Mouse (Mus musculus) liver, embryonic 16.5 days (tissue): ENCODE data around the gene Sdhaf2. TPM values are rescaled to one million over a fixed set of nuclear protein-coding genes. Genes with fewer than 3 reads are reported as not detected.
"Not testable (repeated sequence)": the region's sequence is repeated elsewhere in the genome, so short reads cannot be mapped to it uniquely, and the experiment has no call there.

ENCODE experiments used
- ATAC-seq: fragments of 200-750 bp; cut with Nextera tagmentation; 2 replicates; pipeline ENCODE4 v1.8.0; 2017; ENCODE audit warnings: low read depth, mild to moderate bottlenecking, moderate number of reproducible peaks, moderate library complexity
- H3K27ac ChIP-seq: fragments of 300-500 bp; sonication (generic); 2 replicates; pipeline ENCODE4 v1.5.1; 2014; ENCODE audit warnings: mild to moderate bottlenecking, low read length
- H3K27me3 ChIP-seq: fragments of 300-500 bp; sonication (generic); 2 replicates; pipeline ENCODE4 v1.6.1; 2014; ENCODE audit warnings: low read depth, low read length, mixed read lengths; ENCODE audit not compliant: control insufficient read depth, insufficient read depth
- H3K36me3 ChIP-seq: fragments of 300-500 bp; sonication (generic); 2 replicates; pipeline ENCODE4 v1.6.1; 2014; ENCODE audit warnings: mild to moderate bottlenecking; ENCODE audit not compliant: control insufficient read depth, insufficient read depth
- H3K4me1 ChIP-seq: fragments of 300-500 bp; sonication (generic); 2 replicates; pipeline ENCODE4 v1.6.1; 2014; ENCODE audit warnings: low read depth, low read length, mixed read lengths; ENCODE audit not compliant: control insufficient read depth
- H3K4me2 ChIP-seq: fragments of 300-500 bp; sonication (generic); 2 replicates; pipeline ENCODE4 v1.6.1; 2014; ENCODE audit warnings: low read depth, low read length, mixed read lengths
- H3K4me3 ChIP-seq: fragments of 300-500 bp; sonication (generic); 2 replicates; pipeline ENCODE4 v1.5.1; 2014; ENCODE audit warnings: low read depth, mild to moderate bottlenecking, low read length
- H3K9ac ChIP-seq: fragments of 300-500 bp; sonication (generic); 2 replicates; pipeline ENCODE4 v1.6.1; 2014; ENCODE audit warnings: low read depth, low read length
- H3K9me3 ChIP-seq: fragments of 300-500 bp; sonication (generic); replicated peaks from 2 replicates; pipeline ENCODE4 v1.6.1; 2016; ENCODE audit warnings: low read length; ENCODE audit not compliant: control insufficient read depth
- WGBS: fragments of 180-500 bp; shearing (Covaris S2); extraction: QIAGEN DNeasy Blood & Tissue Kit; methylation state at CpG from one replicate; pipeline ENCODE4 v1.1.7; 2014; ENCODE audit not compliant: insufficient replicate concordance; 5-methylcytosine and 5-hydroxymethylcytosine counted together
- polyA plus RNA-seq: library from polyadenylated mRNA; unstranded; fragments of >200 nt; fragmentation: Nextera tagmentation; extraction: Ambion mirVana; gene quantifications from 2 replicates; pipeline ENCODE4 v1.2.1, GENCODE M21; 2015

Gene Sdhaf2
- polyA plus RNA-seq: 23.2 and 28.3 TPM in 2 replicates

GRCm38 (mm10) chr19:10525910-10526309 lies at the start of gene Sdhaf2:
Sdhaf2 (minus strand) TSS chr19:10526142.
- Histone ChIP-seq H3K9ac (peak within 1 kb of the TSS; percentile 99), H3K4me3 (peak within 1 kb of the TSS; percentile 99), H3K27me3 (no peaks in the 10 kb centered on the region), H3K27ac (peak within 1 kb of the TSS; percentile 98), H3K4me1 (peaks cover 26% of the 10 kb centered on the region), H3K36me3 (peaks cover 17% of the 10 kb centered on the region), H3K4me2 (peak within 1 kb of the TSS; percentile 91), H3K9me3 (no peaks in the 10 kb centered on the region)
- under 1% methylated on average over 11 of the region's 11 CpGs for WGBS
- no peak for ATAC-seq

DNA sequence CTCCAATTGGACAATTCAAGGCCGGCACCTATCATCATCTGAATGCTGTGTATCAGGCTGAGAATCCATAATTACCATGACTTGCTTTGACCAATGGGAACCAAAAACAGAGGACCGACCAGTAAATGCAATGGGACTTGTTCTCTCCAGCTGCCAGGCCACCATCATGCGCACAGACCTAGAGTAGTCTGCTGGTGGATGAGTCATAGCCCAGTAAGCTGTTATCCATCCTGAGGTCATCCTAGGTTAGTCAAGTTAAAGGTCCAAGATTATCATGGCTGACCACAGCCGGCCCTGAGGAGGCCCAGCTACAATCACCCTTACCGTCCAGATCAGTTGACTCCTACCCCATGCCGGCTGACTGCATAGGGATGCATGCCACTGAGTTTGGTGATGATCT lies 43.7 kb upstream of the Sdhaf2 start:
- ATAC-seq: no peak
- Histone ChIP-seq H3K9ac (no peak overlapping the region), H3K27ac (no peak overlapping the region), H3K27me3 (no peaks in the 10 kb centered on the region), H3K4me3 (no peak overlapping the region), H3K9me3 (no peaks in the 10 kb centered on the region), H3K36me3 (peaks cover 3% of the 10 kb centered on the region; the same call in 1 of the 2 replicates), H3K4me1 (no peaks in the 10 kb centered on the region), H3K4me2 (no peak overlapping the region)
- WGBS: 86% methylated on average over 6 of the region's 6 CpGs

DNA sequence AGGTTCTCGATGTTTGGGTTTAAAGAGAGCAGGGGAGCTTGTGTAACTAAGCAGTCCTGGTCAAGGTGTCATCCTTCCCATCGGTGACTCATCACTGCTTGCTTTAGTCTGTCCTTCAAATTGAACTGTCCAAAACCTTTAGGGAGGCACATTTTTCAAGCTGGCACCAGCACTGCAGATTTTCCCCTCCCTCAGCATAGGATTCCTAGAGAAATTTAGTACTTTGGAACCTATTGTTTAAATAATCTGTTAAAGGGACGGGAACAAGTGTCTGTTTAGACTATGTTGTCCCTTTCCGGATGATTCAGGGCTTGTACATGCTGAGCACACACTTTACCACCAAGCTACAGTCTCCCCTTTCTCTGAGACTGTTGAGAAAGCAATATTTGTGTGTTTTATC lies 39.3 kb upstream of the Sdhaf2 start:
- Histone ChIP-seq H3K4me2 (no peak overlapping the region), H3K9me3 (no peaks in the 10 kb centered on the region), H3K9ac (no peak overlapping the region), H3K27me3 (no peaks in the 10 kb centered on the region), H3K4me1 (no peaks in the 10 kb centered on the region), H3K27ac (peak overlapping the region; percentile 23; the same call in 1 of the 2 replicates), H3K36me3 (no peaks in the 10 kb centered on the region), H3K4me3 (no peak overlapping the region)
- WGBS: 52% methylated on average over 4 of the region's 4 CpGs
- ATAC-seq: no peak

GRCm38 (mm10) chr19:10564278-10564677 lies 38.3 kb upstream of the Sdhaf2 start:
- WGBS: 55% methylated on average over 6 of the region's 6 CpGs
- ATAC-seq: no peak
- H3K27ac ChIP-seq: no peak overlapping the region

DNA sequence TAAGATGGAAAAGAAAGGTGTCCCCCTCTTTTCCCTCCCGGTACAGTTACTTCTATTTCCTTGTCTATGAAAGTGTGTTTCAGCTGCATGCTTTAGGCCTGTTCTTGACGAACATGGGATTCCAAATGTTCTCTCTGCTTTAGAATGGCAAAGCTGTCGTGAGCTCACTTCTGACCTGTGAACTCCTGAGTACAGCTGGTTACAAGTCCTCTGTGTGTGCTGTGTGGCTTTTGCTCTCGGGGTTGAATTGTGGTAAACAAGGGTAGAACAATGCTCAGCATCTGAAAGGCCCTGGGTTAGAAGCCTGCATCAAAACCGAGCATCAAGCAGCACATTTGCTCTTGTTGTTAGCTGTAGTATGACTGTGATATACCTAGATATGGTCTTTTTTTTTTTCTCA lies 36.4 kb upstream of the Sdhaf2 start:
- 52% methylated on average over 5 of the region's 5 CpGs for WGBS
- Histone ChIP-seq H3K27me3 (no peaks in the 10 kb centered on the region), H3K36me3 (no peaks in the 10 kb centered on the region), H3K4me3 (no peak overlapping the region), H3K4me2 (no peak overlapping the region), H3K9me3 (no peaks in the 10 kb centered on the region), H3K4me1 (no peaks in the 10 kb centered on the region), H3K27ac (peak overlapping the region; percentile 7; the same call in 1 of the 2 replicates), H3K9ac (no peak overlapping the region)
- ATAC-seq: no peak

More at GRCm38 (mm10) chr19:10564278-10564677, 38.3 kb upstream of the Sdhaf2 start:
- Histone ChIP-seq H3K4me1 (no peaks in the 10 kb centered on the region), H3K9me3 (no peaks in the 10 kb centered on the region), H3K4me3 (no peak overlapping the region), H3K9ac (no peak overlapping the region), H3K27me3 (no peaks in the 10 kb centered on the region), H3K4me2 (no peak overlapping the region), H3K36me3 (no peaks in the 10 kb centered on the region)

GRCm38 (mm10) chr19:10561558-10562314 lies 35.8 kb upstream of the Sdhaf2 start:
- no peaks in the 10 kb centered on the region for H3K27me3 ChIP-seq
- H3K9me3 ChIP-seq: no peaks in the 10 kb centered on the region
- no peak overlapping the region for H3K4me2 ChIP-seq
- no peak overlapping the region for H3K4me3 ChIP-seq
- H3K27ac ChIP-seq: no peak overlapping the region
- H3K4me1 ChIP-seq: no peaks in the 10 kb centered on the region; the same call in 1 of the 2 replicates
- H3K9ac ChIP-seq: no peak overlapping the region
- no peak for ATAC-seq
- 36% methylated on average over 6 of the region's 6 CpGs for WGBS
- no peaks in the 10 kb centered on the region for H3K36me3 ChIP-seq

GRCm38 (mm10) chr19:10560108-10560507 lies 34.2 kb upstream of the Sdhaf2 start:
- WGBS: 40% methylated on average over 5 of the region's 5 CpGs

DNA sequence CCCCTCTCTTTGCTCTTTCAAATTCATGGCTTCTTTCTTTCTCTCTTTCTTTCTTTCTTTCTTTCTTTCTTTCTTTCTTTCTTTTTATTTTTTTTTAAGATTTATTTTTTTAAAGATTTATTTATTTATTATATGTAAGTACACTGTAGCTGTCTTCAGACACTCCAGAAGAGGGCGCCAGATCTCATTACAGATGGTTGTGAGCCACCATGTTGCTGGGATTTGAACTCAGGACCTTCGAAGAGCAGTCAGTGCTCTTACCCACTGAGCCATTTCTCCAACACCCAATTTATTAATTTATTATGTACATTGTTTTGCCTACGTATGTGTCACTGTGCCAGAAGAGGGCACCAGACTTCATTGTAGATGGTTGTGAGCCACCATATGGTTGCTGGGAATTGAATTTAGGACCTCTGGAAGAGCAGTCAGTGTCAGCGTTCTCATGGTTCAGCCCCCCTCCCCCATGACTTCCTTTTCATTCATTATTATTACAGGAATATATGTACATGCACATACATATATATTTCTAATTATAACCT lies 32.0 kb upstream of the Sdhaf2 start:
- 67% methylated on average over 4 of the region's 4 CpGs for WGBS
- not testable (repeated sequence) for H3K9me3 ChIP-seq, H3K27me3 ChIP-seq

More at GRCm38 (mm10) chr19:10560108-10560507, 34.2 kb upstream of the Sdhaf2 start:
- ATAC-seq: no peak
- Histone ChIP-seq H3K9me3 (no peaks in the 10 kb centered on the region), H3K36me3 (no peaks in the 10 kb centered on the region), H3K4me3 (no peak overlapping the region), H3K27ac (no peak overlapping the region), H3K4me2 (no peak overlapping the region), H3K27me3 (no peaks in the 10 kb centered on the region), H3K4me1 (peaks cover 9% of the 10 kb centered on the region), H3K9ac (no peak overlapping the region)

DNA sequence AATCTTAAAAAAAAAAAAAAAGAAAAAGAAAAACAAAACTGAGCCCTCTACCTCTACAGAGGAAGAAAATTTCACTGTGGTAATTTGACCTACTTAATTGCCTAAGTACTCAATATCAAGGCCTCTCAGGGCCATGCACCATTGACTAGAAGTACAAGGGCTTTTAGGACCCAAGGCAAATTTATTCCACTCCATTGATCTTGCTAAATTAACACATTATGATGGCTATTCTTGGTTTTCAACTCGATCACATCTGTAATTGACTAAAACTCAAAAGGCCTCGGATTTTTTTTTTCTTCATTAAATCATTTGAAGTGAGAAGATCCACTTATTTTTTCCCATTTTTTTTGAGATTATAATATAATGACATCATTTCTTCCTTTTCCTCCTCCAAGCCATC lies 31.5 kb upstream of the Sdhaf2 start:
- no peak for ATAC-seq
- Histone ChIP-seq H3K27me3 (no peaks in the 10 kb centered on the region), H3K27ac (no peak overlapping the region), H3K4me2 (no peak overlapping the region), H3K36me3 (no peaks in the 10 kb centered on the region), H3K9me3 (no peaks in the 10 kb centered on the region), H3K4me3 (no peak overlapping the region), H3K9ac (no peak overlapping the region), H3K4me1 (peaks cover 12% of the 10 kb centered on the region)
- WGBS: 66% methylated on average over 2 of the region's 2 CpGs

More for the DNA sequence above, 32.0 kb upstream of the Sdhaf2 start:
- peaks cover 12% of the 10 kb centered on the region for H3K4me1 ChIP-seq
- H3K9ac ChIP-seq, H3K36me3 ChIP-seq, ATAC-seq, H3K4me3 ChIP-seq, H3K4me2 ChIP-seq, H3K27ac ChIP-seq: not testable (repeated sequence)
